Mouse (Mus musculus) right cerebral cortex, postnatal 14 days (tissue): ENCODE measurements around the gene Tpp2.
"Not testable (repeated sequence)": the region's sequence is repeated elsewhere in the genome, so short reads cannot be mapped to it uniquely, and the experiment has no call there.

Experiments
- DNase-seq: peaks from one replicate; pipeline ENCODE4 v3.0.0; 2022

Gene Tpp2

DNA sequence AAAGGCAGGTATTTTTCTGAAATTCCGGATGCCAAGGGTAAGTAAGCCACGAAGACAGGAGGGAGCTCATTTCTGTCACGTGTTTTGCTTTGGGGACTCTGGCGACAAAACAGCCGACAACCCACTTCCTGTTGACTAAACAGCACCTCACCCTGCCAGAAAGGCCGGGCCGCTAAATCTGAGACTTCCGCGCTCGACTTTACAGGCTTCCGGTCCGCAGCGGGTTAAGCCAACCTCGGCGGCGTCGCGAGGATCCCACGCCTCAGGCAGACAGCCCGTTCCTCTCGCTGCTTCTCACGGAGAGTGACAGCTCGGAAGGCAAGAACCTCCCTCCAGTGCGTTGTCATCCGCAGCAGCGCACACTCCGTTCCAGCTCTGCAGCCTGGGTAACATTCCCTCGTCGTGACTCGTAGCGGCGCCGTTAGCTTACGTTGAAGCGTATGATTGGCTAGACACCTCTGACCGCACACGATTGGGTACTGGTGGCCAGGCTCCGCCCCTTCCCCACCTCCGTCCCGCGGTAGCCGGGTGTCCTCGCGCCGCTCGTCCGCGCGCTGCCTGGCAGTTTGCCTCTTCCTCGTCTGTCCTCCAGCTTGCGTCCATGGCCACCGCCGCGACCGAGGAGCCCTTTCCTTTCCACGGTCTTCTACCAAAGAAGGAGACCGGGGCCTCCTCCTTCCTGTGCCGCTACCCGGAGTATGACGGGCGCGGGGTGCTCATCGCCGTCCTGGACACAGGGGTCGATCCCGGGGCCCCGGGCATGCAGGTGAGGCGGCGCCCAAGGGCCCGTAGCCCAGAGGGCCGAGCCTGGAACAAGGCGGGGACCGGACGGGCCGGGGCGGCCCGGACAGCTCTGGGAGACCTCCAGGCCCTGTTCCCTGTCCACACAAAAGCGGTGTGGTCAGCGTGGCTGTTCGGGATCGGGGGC is at the start of gene Tpp2:
Tpp2 (plus strand) TSS at position 160 of the 928 bp plus-strand sequence.
- peak; percentile 94 for DNase-seq

GRCm38 (mm10) chr1:43888358-43888757 is 45.1 kb upstream of the Tpp2 start:
- DNase-seq: not testable (repeated sequence)

- no peak for DNase-seq
Measured at GRCm38 (mm10) chr1:43895742-43896141, 37.7 kb upstream of the Tpp2 start.

DNA sequence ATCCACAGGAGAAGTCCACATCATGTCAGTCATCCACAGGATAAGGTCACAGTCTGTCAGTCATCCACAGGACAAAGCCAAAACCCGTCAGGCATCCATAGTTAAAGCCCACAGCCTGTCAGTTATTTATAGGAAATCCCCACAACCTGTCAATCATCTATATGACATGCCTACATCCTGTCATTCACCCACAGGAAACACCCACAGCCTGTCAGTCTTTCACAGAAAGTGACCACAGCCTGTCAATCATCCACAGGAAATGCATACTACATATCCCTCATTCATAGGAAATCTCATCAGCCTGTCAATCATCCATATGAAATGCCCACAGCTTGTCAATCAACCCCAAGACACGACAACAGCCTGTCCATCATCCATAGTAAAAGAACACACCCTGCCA is 36.3 kb upstream of the Tpp2 start:
- no peak for DNase-seq

DNA sequence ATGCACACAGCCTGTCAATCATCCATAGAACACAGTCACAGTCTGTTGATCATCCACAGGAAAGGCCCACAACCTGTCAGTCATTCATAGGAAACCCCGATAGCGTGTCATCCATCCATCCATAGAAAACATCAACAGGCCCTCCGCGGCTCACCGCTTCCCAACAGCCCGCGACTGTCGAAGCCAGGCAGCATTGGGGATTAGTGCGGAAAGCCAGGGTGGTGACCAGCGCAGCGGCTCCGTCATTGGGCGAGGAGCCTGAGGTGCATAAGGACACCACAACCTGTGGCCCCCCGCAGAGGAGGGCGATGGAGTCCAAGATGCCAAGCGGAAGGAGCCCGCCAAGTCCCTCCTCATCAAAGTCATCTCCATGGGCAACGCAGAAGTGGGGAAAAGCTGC is 35.5 kb upstream of the Tpp2 start:
- DNase-seq: no peak

- peak; percentile 82 for DNase-seq
Measured at GRCm38 (mm10) chr1:43898991-43899714, 34.3 kb upstream of the Tpp2 start.

GRCm38 (mm10) chr1:43902417-43902816 is 31.0 kb upstream of the Tpp2 start:
- DNase-seq: no peak

DNA sequence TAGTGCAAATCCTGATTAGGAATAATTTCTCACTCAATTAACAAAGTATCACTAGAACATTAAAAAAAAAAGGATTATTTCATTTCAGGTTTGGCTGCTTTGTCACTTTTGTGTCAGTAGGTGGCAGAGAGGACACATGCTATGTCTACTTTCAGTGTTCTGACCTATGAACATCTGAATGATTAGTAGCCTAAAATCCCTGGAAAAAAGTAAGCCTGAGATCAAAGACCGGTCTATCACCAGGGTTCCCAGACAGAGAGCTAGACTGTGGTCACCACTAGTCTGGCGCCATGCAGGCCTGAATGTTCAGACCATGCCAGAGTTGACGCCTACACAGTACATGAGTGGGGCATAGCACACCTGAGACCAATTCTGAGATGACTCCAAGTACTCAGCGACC is 30.6 kb upstream of the Tpp2 start:
- DNase-seq: no peak

GRCm38 (mm10) chr1:43915428-43915827 is 18.0 kb upstream of the Tpp2 start:
- DNase-seq: no peak

- no peak for DNase-seq
Measured at GRCm38 (mm10) chr1:43916854-43917253, 16.6 kb upstream of the Tpp2 start.

- DNase-seq: no peak
Measured at GRCm38 (mm10) chr1:43934416-43934810, 966 bp downstream of the Tpp2 start.

DNA sequence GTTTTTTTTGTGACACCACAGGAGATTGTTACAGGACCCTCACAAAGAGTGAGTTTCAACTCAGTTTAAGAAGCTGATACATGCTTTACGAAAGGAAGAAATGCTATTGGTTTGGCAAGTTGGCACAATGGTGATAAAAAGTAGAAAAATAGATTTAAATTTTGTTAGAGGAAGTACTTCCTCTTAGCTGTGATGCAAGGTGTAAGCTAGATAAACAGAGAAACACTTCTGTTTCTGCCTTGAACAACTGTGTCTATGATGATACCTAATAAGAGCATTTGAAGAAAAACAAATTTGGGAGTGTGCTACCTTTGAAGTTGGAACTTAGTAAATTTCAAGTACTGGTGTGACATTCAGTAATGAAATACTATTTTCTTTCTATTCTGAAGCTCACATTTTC is 5.9 kb downstream of the Tpp2 start:
- no peak for DNase-seq

- no peak for DNase-seq
Measured at GRCm38 (mm10) chr1:43941476-43942217, 8.2 kb downstream of the Tpp2 start.

DNA sequence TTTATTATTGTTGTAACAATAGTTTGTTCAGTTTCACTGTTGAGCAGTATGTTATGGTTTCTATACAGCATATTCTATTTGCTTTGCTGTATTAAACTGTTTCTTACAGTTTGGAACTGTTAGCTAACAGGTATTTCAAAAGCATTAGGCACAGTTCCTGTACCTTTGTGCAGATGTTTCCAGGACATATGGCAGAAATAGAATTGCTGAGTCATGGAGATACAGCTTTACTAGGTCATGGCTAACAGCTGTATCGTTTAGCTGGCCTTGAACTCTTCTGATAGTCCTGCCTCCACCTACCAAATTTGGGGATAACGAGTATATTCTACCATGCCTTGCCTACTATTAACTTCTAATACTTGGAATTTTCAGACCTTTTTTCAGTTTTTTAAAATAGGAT is 9.4 kb downstream of the Tpp2 start:
- DNase-seq: no peak

GRCm38 (mm10) chr1:43953679-43954078 is 20.2 kb downstream of the Tpp2 start:
- no peak for DNase-seq

DNA sequence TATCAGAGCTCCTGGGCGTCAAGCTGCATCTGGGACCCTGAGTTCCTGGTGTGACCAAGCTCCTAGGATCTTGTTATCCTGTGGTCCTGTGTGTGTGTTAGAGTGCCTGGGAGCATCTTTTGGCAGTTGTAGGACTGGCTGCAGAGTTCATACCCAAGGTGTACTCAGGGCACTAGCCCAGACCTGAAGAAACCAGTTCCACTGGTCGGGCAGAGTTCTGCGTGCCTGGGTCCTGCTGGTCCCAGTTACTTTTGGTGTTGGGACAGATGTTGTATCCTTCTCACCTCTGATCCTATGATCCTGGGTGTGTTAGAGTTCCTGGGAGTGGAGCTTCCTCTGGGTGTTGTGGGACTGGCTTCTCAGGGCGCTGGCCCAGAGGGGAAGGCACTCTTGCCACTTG is 30.9 kb downstream of the Tpp2 start:
- DNase-seq: no peak

DNA sequence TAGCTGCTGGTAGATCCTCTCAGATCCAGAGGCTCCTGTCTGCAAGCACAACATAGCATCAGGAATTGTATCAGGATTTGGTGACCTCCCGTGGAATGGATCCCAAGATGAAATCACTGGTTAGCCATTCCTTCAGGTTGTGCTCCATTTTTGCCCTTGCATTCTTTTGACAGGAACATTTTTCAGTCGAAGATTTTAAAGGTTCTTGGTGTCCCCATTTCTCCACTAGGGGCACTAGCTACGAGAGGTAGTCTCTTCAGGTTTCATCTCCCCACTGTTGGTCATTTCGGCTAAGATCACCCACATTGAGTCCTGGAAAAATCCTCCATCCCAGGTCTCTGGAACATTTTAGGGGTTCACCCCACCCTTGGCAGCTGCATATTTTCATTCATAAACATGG is 33.3 kb downstream of the Tpp2 start:
- no peak for DNase-seq

DNA sequence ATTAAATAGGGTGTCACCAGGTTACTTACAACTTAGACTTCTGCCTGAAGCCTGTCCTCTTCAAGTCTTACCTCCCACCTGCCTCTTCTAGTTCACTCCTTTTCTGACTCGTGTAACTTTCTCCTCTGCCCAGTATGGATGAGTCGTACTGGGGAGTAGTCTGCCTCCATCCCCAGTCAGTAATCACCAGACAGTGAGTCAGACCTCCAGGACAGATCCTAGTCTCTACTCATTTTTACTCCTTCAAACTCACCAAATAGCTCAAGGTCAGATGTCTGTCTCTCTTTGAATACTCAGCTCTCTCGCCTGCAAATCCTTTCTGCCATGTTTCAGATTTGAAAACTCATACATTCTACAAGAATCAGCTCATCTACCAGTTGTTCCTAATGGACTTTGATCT is 35.9 kb downstream of the Tpp2 start:
- DNase-seq: no peak

DNA sequence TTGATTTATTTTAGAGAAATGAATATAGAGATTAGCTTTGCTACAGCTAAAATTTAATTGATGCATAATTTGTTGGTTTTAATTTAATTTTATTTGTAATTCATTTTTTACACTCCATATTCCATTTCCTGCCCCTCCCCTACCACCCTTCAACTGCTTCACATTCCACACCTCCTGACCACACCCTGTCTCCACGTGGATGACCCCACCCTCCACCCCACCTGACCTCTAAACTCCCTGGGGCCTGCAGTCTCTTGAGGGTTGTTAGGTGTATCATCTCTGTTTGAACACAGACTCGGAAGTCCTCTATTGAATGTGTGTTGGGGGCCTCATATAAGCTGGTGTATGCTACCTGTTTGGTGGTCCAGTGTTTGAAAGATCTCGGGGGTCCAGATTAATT is 37.6 kb downstream of the Tpp2 start:
- DNase-seq: no peak

DNA sequence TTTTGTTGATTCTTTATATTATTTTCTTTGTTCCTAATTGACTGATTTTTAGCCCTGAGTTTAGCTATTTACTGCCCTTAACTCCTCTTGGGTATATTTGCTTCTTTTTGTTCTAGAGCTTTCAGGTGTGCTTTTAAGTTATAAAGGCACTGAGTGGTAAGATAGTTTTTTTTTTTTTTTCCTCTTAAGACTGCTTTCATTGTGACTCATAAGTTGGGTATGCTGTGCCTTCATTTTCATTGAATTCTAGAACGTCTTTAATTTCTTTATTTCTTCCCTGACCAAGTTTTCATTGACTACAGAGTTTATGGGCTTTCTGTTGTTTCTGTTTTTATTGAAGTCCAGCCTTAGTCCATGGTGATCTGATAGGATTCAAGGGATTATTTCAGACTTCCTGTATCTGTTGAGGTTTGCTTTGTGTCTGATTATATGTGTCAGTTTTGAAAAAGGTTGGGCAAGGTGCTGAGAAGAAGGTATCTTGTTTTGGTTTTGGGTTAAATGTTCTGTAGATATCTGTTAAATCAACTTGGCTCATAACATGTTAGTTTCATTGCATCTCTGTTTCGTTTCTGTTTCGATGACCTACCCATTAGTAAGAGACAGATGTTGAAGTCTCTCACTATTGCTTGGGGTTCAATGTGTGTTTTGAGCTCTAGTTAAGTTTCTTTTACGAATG is 63.6 kb downstream of the Tpp2 start:
- no peak for DNase-seq

DNA sequence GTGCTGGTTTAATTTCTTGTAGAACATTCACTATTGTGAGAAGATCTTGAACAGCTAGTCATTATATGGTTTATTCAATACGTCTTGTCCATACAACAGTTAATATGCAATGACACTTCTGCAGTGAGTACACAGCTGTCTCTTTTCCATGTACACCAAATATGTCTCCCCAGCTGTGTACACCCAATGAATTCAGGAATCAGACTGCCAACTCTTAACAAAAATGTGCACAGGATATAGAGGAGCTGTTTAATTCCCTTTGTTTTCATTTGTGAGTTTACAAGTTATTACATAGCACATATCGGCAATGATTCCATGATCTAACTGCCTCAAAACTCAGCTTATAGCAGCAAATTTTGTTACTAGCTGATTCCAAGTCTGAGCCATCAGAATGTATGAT is 71.1 kb downstream of the Tpp2 start:
- no peak for DNase-seq

DNA sequence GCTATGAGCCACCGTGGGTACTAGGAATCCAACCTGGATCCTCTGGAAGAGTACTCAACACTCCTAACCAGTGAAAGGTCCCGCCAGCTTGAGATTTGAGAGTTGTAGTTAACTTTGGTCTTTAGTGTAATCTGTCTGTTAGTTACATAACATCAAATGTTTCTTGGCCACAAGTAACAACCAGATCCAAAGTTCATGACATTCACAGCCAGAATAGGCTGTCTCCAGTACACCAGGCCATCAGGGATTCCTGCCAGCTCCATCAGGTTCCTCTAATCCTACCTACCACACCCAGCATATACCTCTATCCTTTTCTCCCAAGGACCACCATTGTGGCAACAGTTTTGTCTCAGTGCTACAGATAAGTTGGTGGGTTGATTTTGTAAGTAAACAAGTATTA is 82.1 kb downstream of the Tpp2 start:
- DNase-seq: no peak

DNA sequence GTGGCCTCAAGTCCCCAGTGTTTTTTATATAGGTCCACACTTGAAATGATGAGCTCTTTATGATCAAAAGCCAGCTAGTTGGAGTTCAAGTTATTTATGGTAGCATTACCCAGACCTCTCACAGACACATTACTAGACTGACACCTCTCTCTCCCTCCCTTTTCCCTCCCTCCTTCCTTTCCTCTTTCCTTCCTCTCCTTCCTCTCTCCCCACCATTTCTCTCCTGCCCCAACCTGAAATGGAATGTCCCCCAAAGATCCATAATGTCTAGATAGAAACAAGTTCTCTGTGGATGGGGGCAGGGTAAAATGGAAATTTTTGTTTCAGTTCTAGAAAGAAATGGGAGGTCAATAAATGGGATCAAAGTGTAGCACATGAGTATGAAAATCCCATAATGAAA is 86.5 kb downstream of the Tpp2 start, which contains the start of gene Mettl21c:
Mettl21c (minus strand) TSS at position 101 of the 400 bp plus-strand sequence.
- DNase-seq: no peak
